Mouse (Mus musculus): ENCODE measurements around the gene Gm27179. TPM values are rescaled to one million over a fixed set of nuclear protein-coding genes. Genes with fewer than 3 reads are reported as not detected.
"Not testable (repeated sequence)": the region's sequence is repeated elsewhere in the genome, so short reads cannot be mapped to it uniquely, and the experiment has no call there.

Gm27179 gene
- polyA plus RNA-seq (2016; fragmentation: Nextera tagmentation; extraction: Ambion mirVana) = not detected in 2 replicates

GRCm38 (mm10) chr14:69512449-69512848 is at the start of gene Gm27179:
Gene Gm27179, minus strand, starts transcription at chr14:69512549.
- DNase-seq (ENCODE audit: low spot score); H3K27ac ChIP-seq; H3K36me3 ChIP-seq; H3K4me3 ChIP-seq; H3K27me3 ChIP-seq (ENCODE audit: insufficient read depth, poor library complexity, severe bottlenecking); H3K9me3 ChIP-seq; H3K4me1 ChIP-seq: not testable (repeated sequence)
- WGBS = no CpG with 5 or more reads among the region's 2 CpGs

GRCm38 (mm10) chr14:69557550-69557949 is 45.2 kb upstream of the Gm27179 start:
- not testable (repeated sequence) for H3K27me3 ChIP-seq (ENCODE audit: insufficient read depth, poor library complexity, severe bottlenecking); H3K36me3 ChIP-seq; H3K27ac ChIP-seq; H3K4me3 ChIP-seq; H3K4me1 ChIP-seq; H3K9me3 ChIP-seq; DNase-seq (ENCODE audit: low spot score)
- WGBS = no CpG with 5 or more reads among the region's 14 CpGs

GRCm38 (mm10) chr14:69556820-69557219 is 44.5 kb upstream of the Gm27179 start:
- not testable (repeated sequence) for DNase-seq (ENCODE audit: low spot score); H3K27me3 ChIP-seq (ENCODE audit: insufficient read depth, poor library complexity, severe bottlenecking); H3K9me3 ChIP-seq; H3K4me1 ChIP-seq; H3K27ac ChIP-seq; H3K4me3 ChIP-seq; H3K36me3 ChIP-seq
- no CpG with 5 or more reads among the region's 8 CpGs for WGBS

DNA sequence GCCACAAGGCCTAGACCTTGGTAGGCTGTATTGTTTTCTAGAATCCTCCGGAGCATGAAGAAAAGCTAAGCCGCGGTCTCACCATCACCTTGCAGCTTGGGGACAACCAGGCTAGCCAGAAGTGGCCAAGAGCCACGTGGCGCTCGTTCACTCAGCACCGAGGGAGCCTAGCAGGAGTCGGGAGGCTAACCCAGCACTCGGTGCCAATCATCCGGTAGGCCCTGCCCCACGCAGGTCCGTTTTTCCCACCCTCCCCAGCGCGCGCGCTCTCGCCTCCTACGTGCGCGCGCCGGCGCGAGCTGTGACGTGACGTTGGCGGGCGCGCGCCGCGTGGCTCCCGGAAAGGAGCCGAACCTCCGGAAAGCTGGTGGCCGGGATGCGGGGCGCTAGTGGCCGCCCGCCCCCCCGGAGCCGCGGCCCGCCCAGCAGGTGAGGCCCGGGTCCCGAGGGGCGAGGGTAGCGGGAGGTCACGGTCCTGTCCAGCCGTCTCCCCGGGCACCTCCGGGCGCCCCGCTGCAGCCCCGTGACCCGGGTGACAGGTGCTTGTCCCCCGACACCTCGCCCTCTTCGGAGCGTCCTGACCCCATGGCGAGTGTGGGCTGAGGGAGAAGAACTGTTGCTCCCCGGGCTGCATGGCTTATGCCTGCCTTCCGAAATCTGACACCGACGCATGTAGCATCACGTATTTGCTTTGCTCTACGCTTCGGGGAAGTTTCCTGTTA is 42.9 kb upstream of the Gm27179 start, which contains the start of gene Entpd4b:
Gene Entpd4b, plus strand, starts transcription at position 315 of the 722 bp plus-strand sequence.
- not testable (repeated sequence) for H3K9me3 ChIP-seq; DNase-seq (ENCODE audit: low spot score); H3K4me3 ChIP-seq; H3K36me3 ChIP-seq; H3K27ac ChIP-seq; H3K4me1 ChIP-seq; H3K27me3 ChIP-seq (ENCODE audit: insufficient read depth, poor library complexity, severe bottlenecking)
- WGBS = no CpG with 5 or more reads among the region's 68 CpGs

- not testable (repeated sequence) for H3K36me3 ChIP-seq; H3K9me3 ChIP-seq; H3K4me3 ChIP-seq; H3K27ac ChIP-seq; H3K4me1 ChIP-seq; H3K27me3 ChIP-seq (ENCODE audit: insufficient read depth, poor library complexity, severe bottlenecking); DNase-seq (ENCODE audit: low spot score)
- no CpG with 5 or more reads among the region's 4 CpGs for WGBS
Measured at GRCm38 (mm10) chr14:69547310-69547709, 35.0 kb upstream of the Gm27179 start.

DNA sequence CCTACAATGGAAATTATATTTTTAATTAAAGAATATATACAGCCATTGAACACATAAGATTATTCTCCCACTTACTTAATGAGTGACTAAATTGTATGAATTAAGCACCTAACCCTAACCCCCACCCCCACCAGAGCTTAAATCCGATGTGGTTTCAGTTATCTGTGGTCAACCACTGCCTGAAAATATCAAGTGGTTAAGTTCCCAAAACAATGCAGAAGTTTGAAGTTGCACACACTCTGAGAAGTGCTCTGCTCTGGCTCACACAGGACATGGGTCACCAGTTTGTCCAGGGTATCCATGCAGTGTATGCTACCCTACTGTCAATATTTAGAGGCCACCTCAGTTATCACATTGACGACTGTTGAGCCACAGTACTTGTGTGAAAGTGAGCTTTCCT is 32.7 kb upstream of the Gm27179 start:
- H3K27me3 ChIP-seq (ENCODE audit: insufficient read depth, poor library complexity, severe bottlenecking); DNase-seq (ENCODE audit: low spot score); H3K4me1 ChIP-seq; H3K36me3 ChIP-seq; H3K9me3 ChIP-seq; H3K27ac ChIP-seq; H3K4me3 ChIP-seq: not testable (repeated sequence)
- no CpG with 5 or more reads among the region's 2 CpGs for WGBS

DNA sequence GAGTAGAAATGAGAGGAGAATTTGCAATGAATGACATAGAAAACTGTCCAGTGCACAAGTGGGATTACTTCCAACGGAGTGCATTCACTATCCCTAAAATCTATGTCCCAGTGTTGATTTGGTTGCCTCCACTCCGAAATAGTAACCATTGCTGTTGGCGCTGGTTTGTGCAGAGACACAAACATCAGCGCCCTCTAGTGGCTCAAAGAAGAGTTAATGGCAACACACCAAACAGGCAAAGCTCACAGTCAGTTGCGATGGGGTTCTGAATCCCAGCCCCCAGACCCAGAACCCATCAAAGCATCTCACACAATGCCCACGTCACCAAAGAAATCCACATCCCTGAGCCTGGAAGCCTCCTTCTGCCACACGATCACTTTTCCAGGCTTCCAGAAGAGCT is 31.7 kb upstream of the Gm27179 start:
- not testable (repeated sequence) for H3K4me3 ChIP-seq; H3K4me1 ChIP-seq; H3K9me3 ChIP-seq; H3K27me3 ChIP-seq (ENCODE audit: insufficient read depth, poor library complexity, severe bottlenecking); H3K27ac ChIP-seq; DNase-seq (ENCODE audit: low spot score); H3K36me3 ChIP-seq
- WGBS = no CpG with 5 or more reads among the region's 7 CpGs

DNA sequence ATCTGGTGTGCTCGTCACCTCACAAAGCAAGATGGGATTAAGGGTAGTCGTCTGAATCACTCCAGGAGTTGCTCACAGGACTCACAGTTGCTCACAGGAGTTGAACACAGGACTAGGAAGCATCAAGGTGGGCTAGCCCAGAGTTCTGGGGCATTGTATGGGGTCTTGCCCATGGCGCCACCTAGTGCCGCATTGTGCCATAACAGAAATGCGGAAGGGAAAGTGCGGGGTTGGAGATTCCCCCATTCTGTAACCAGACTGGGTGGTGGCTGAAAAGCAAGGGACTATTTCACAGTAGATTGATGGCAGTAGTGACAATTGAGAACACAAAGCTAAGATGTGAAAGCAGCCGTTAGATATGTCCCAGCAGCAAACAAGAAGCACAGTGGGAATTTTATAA is 30.3 kb upstream of the Gm27179 start:
- not testable (repeated sequence) for DNase-seq (ENCODE audit: low spot score); H3K27me3 ChIP-seq (ENCODE audit: insufficient read depth, poor library complexity, severe bottlenecking); H3K27ac ChIP-seq; H3K4me3 ChIP-seq; H3K36me3 ChIP-seq; H3K9me3 ChIP-seq; H3K4me1 ChIP-seq
- no CpG with 5 or more reads among the region's 7 CpGs for WGBS

GRCm38 (mm10) chr14:69540113-69540512 is 27.8 kb upstream of the Gm27179 start:
- WGBS = no CpG with 5 or more reads among the region's 5 CpGs
- DNase-seq (ENCODE audit: low spot score); H3K4me1 ChIP-seq; H3K4me3 ChIP-seq; H3K27me3 ChIP-seq (ENCODE audit: insufficient read depth, poor library complexity, severe bottlenecking); H3K27ac ChIP-seq; H3K36me3 ChIP-seq; H3K9me3 ChIP-seq: not testable (repeated sequence)

DNA sequence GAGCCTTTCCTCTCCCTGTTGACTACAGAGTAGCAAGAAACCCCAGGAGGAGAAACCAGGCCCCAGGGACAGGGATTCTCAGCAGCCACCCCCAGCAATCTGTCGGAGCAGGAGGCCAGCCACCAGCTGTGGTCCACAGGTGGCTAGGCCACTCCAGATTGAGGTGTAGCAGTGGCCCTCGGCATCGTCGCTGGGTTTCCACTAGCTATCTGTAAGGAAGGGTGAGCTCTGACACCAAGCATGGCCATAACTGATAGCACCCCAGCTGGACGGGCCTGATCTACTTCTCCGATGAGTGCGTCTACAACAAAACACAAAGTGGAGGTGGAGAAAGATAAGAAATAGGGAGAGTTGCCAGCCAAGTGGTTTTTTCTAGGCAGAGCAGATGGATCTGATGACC is 24.2 kb upstream of the Gm27179 start:
- H3K4me1 ChIP-seq, H3K4me3 ChIP-seq: not testable (repeated sequence)
- no CpG with 5 or more reads among the region's 7 CpGs for WGBS

GRCm38 (mm10) chr14:69526202-69526601 is 13.9 kb upstream of the Gm27179 start:
- no CpG with 5 or more reads among the region's 1 CpGs for WGBS
- DNase-seq (ENCODE audit: low spot score) = not testable (repeated sequence)

More for the DNA sequence above, 24.2 kb upstream of the Gm27179 start:
- H3K36me3 ChIP-seq; H3K9me3 ChIP-seq; H3K27ac ChIP-seq; H3K27me3 ChIP-seq (ENCODE audit: insufficient read depth, poor library complexity, severe bottlenecking); DNase-seq (ENCODE audit: low spot score): not testable (repeated sequence)

GRCm38 (mm10) chr14:69523001-69523400 is 10.7 kb upstream of the Gm27179 start:
- not testable (repeated sequence) for H3K9me3 ChIP-seq; H3K4me1 ChIP-seq; H3K36me3 ChIP-seq; DNase-seq (ENCODE audit: low spot score); H3K27ac ChIP-seq; H3K4me3 ChIP-seq; H3K27me3 ChIP-seq (ENCODE audit: insufficient read depth, poor library complexity, severe bottlenecking)
- no CpG with 5 or more reads among the region's 1 CpGs for WGBS

More at GRCm38 (mm10) chr14:69526202-69526601, 13.9 kb upstream of the Gm27179 start:
- H3K4me1 ChIP-seq; H3K4me3 ChIP-seq; H3K36me3 ChIP-seq; H3K27ac ChIP-seq; H3K27me3 ChIP-seq (ENCODE audit: insufficient read depth, poor library complexity, severe bottlenecking); H3K9me3 ChIP-seq: not testable (repeated sequence)

DNA sequence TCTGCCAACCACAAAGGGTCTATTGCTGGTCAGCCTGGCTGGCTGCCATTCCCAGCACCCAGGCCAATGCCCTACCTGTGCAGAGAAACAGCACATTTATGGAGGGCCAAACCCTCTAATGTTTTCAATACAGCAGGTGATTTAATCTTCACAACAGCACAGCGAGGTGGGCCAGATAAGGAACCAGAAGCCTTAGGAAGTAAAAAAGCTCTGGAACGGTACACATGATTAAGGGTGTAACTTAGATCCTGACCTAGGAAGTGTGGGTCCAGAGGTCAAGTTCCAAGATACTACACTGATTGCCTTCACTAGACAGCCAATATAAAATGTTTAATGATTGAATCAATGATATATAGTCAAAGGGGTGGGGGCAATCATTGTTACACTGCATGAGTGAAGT is 8.5 kb upstream of the Gm27179 start:
- DNase-seq (ENCODE audit: low spot score) = not testable (repeated sequence)

GRCm38 (mm10) chr14:69507000-69507399 is 5.3 kb downstream of the Gm27179 start:
- not testable (repeated sequence) for H3K27ac ChIP-seq; H3K4me3 ChIP-seq; H3K36me3 ChIP-seq; H3K9me3 ChIP-seq; H3K27me3 ChIP-seq (ENCODE audit: insufficient read depth, poor library complexity, severe bottlenecking); DNase-seq (ENCODE audit: low spot score); H3K4me1 ChIP-seq
- whole genome bisulfite sequencing = no CpG with 5 or more reads among the region's 1 CpGs

More for the DNA sequence above, 8.5 kb upstream of the Gm27179 start:
- no CpG with 5 or more reads among the region's 2 CpGs for WGBS
- H3K4me3 ChIP-seq; H3K27me3 ChIP-seq (ENCODE audit: insufficient read depth, poor library complexity, severe bottlenecking); H3K36me3 ChIP-seq; H3K4me1 ChIP-seq; H3K27ac ChIP-seq; H3K9me3 ChIP-seq: not testable (repeated sequence)

All from heart, embryonic 10.5 days (tissue).